ENCODE assay signal across 8 mouse cellular contexts in genomic region chr11:101646283-101646794, GRCm38 (mm10). TPM values are rescaled to one million over a fixed set of nuclear protein-coding genes. Genes with fewer than 3 reads are reported as not detected.
DNase-seq lines count a peak whose midpoint lies in the region; ATAC-seq and TF ChIP-seq lines count a peak whose summit lies in the region.
"Not testable (repeated sequence)": the region's sequence is repeated elsewhere in the genome, so short reads cannot be mapped to it uniquely, and the experiment has no call there.

No protein-coding gene starts in this region.

- 0 out of 2 replicates have a peak overlapping the region, but pooled peaks have one; percentile 63 for H3K27ac ChIP-seq in ES-Bruce4 (ENCODE audit: insufficient read depth, low read length)
- H3K27ac ChIP-seq in embryonic facial prominence, embryonic 10.5 days (replicated peaks) = peak overlapping the region; percentile 94
- peak overlapping the region; percentile 92 for H3K27ac ChIP-seq in forebrain, embryonic 14.5 days (ENCODE audit: low read depth, low read length)
- H3K27ac ChIP-seq in hindbrain, embryonic 10.5 days = peak overlapping the region; percentile 95
- H3K27ac ChIP-seq in kidney, embryonic 15.5 days = peak overlapping the region; percentile 93
- peak overlapping the region; percentile 80 for H3K27ac ChIP-seq in liver, embryonic 13.5 days
- peak overlapping the region; percentile 91 for H3K27ac ChIP-seq in midbrain, embryonic 14.5 days (replicated peaks; ENCODE audit: low read depth, low read length)
- peak overlapping the region; percentile 75; the same call in 1 of the 2 replicates for H3K27ac ChIP-seq in small intestine, adult 2 months (ENCODE audit: insufficient read depth, low read depth, low read length)

- H3K9me3 ChIP-seq in ES-Bruce4 (replicated peaks; ENCODE audit: control insufficient read depth, insufficient read depth, low read length, poor library complexity, severe bottlenecking); embryonic facial prominence, embryonic 10.5 days; forebrain, embryonic 14.5 days (replicated peaks; ENCODE audit: control insufficient read depth, low read length); hindbrain, embryonic 10.5 days; kidney, embryonic 15.5 days (replicated peaks); liver, embryonic 13.5 days (replicated peaks); midbrain, embryonic 14.5 days (ENCODE audit: control insufficient read depth, low read length): not testable (repeated sequence)

- ATAC-seq in forebrain, embryonic 14.5 days; kidney, embryonic 15.5 days (replicated peaks; ENCODE audit: low FRiP score); liver, embryonic 13.5 days (ENCODE audit: low read depth); midbrain, embryonic 14.5 days (ENCODE audit: low FRiP score, low TSS enrichment): not testable (repeated sequence)

- peak overlapping the region; percentile 62 for H3K4me3 ChIP-seq in ES-Bruce4 (ENCODE audit: low read depth, low read length)
- H3K4me3 ChIP-seq in embryonic facial prominence, embryonic 10.5 days = peak overlapping the region; percentile 47
- H3K4me3 ChIP-seq in forebrain, embryonic 14.5 days (ENCODE audit: low read depth, low read length) = peak overlapping the region; percentile 16; the same call in 1 of the 2 replicates
- peak overlapping the region; percentile 38 for H3K4me3 ChIP-seq in hindbrain, embryonic 10.5 days
- H3K4me3 ChIP-seq in kidney, embryonic 15.5 days (replicated peaks) = peak overlapping the region; percentile 38
- peak overlapping the region; percentile 41 for H3K4me3 ChIP-seq in liver, embryonic 13.5 days (replicated peaks)
- H3K4me3 ChIP-seq in midbrain, embryonic 14.5 days (replicated peaks; ENCODE audit: low read depth, low read length) = peak overlapping the region; percentile 28
- H3K4me3 ChIP-seq in small intestine, adult 2 months (ENCODE audit: low read depth, low read length) = peak overlapping the region; percentile 65

- 12% methylated on average over 16 of the region's 16 CpGs for WGBS in embryonic facial prominence, embryonic 10.5 days
- 14% methylated on average over 13 of the region's 16 CpGs for WGBS in forebrain, embryonic 14.5 days
- 11% methylated on average over 16 of the region's 16 CpGs for WGBS in hindbrain, embryonic 10.5 days
- WGBS in kidney, embryonic 15.5 days = 11% methylated on average over 16 of the region's 16 CpGs
- 13% methylated on average over 16 of the region's 16 CpGs for WGBS in liver, embryonic 13.5 days (ENCODE audit: insufficient replicate concordance)
- WGBS in midbrain, embryonic 14.5 days = 14% methylated on average over 12 of the region's 16 CpGs
- 13% methylated on average over 16 of the region's 16 CpGs for WGBS in small intestine, adult 2 months

- H3K36me3 ChIP-seq in ES-Bruce4 (ENCODE audit: control insufficient read depth, insufficient read depth, low read length, poor library complexity, severe bottlenecking); embryonic facial prominence, embryonic 10.5 days (replicated peaks); forebrain, embryonic 14.5 days (ENCODE audit: control insufficient read depth, insufficient read depth, low read length); hindbrain, embryonic 10.5 days; kidney, embryonic 15.5 days; liver, embryonic 13.5 days; midbrain, embryonic 14.5 days (ENCODE audit: control insufficient read depth, insufficient read depth, low read length); small intestine, adult 2 months (ENCODE audit: control insufficient read depth, insufficient read depth, low read length): not testable (repeated sequence)

- not testable (repeated sequence) for DNase-seq in embryonic facial prominence, embryonic 10.5 days (ENCODE audit: low spot score); forebrain, embryonic 14.5 days (ENCODE audit: low spot score); liver, embryonic 13.5 days
- peak; percentile 35 for DNase-seq in hindbrain, embryonic 10.5 days (ENCODE audit: low spot score)
- DNase-seq in midbrain, embryonic 14.5 days = peak; percentile 35

- H3K4me2 ChIP-seq in forebrain, embryonic 14.5 days (ENCODE audit: low read length) = peak overlapping the region; percentile 42
- H3K4me2 ChIP-seq in kidney, embryonic 15.5 days = peak overlapping the region; percentile 56
- peak overlapping the region; percentile 63 for H3K4me2 ChIP-seq in liver, embryonic 13.5 days
- H3K4me2 ChIP-seq in midbrain, embryonic 14.5 days (ENCODE audit: low read length) = peak overlapping the region; percentile 41

- TF ChIP-seq CTCF in ES-Bruce4 (IDR thresholded peaks at IDR 0.05; ENCODE audit: low read depth, low read length); small intestine, adult 2 months (IDR thresholded peaks at IDR 0.05; ENCODE audit: extremely low read depth, insufficient read length, insufficient replicate concordance, low read depth, low read length): not testable (repeated sequence)

- not testable (repeated sequence) for H3K4me1 ChIP-seq in ES-Bruce4 (ENCODE audit: control insufficient read depth, insufficient read depth, low read length); embryonic facial prominence, embryonic 10.5 days; forebrain, embryonic 14.5 days (ENCODE audit: control insufficient read depth, insufficient read depth, low read length); kidney, embryonic 15.5 days; midbrain, embryonic 14.5 days (ENCODE audit: control insufficient read depth, insufficient read depth, low read length); small intestine, adult 2 months (ENCODE audit: control insufficient read depth, insufficient read depth, insufficient read length, low read length)
- H3K4me1 ChIP-seq in hindbrain, embryonic 10.5 days (replicated peaks) = peaks cover 10% of the 10 kb centered on the region
- peaks cover 26% of the 10 kb centered on the region for H3K4me1 ChIP-seq in liver, embryonic 13.5 days (replicated peaks)

- not testable (repeated sequence) for TF ChIP-seq EP300 in ES-Bruce4 (IDR thresholded peaks at IDR 0.05; ENCODE audit: insufficient read depth, low read depth, low read length)

- not testable (repeated sequence) for H3K27me3 ChIP-seq in ES-Bruce4 (ENCODE audit: control insufficient read depth, insufficient read depth, low read length, poor library complexity, severe bottlenecking); embryonic facial prominence, embryonic 10.5 days (replicated peaks; ENCODE audit: low read depth, poor library complexity, severe bottlenecking); forebrain, embryonic 14.5 days (replicated peaks; ENCODE audit: control insufficient read depth, insufficient read depth, low read length); hindbrain, embryonic 10.5 days (ENCODE audit: insufficient read depth, poor library complexity, severe bottlenecking); kidney, embryonic 15.5 days; liver, embryonic 13.5 days; midbrain, embryonic 14.5 days (ENCODE audit: control insufficient read depth, insufficient read depth, low read length); small intestine, adult 2 months (ENCODE audit: control insufficient read depth, insufficient read depth, low read length)

- H3K9ac ChIP-seq in ES-Bruce4 (ENCODE audit: low read depth, poor library complexity, severe bottlenecking) = peak overlapping the region; percentile 96
- peak overlapping the region; percentile 62 for H3K9ac ChIP-seq in forebrain, embryonic 14.5 days (ENCODE audit: low read length)
- peak overlapping the region; percentile 39; the same call in 1 of the 2 replicates for H3K9ac ChIP-seq in kidney, embryonic 15.5 days
- H3K9ac ChIP-seq in liver, embryonic 13.5 days = peak overlapping the region; percentile 63
- H3K9ac ChIP-seq in midbrain, embryonic 14.5 days (replicated peaks; ENCODE audit: low read length) = peak overlapping the region; percentile 20; the same call in 1 of the 2 replicates

- TF ChIP-seq POLR2A in ES-Bruce4 (IDR thresholded peaks at IDR 0.05; ENCODE audit: insufficient read depth, low read length); small intestine, adult 2 months (IDR thresholded peaks at IDR 0.05; ENCODE audit: low read depth, low read length): not testable (repeated sequence)

RNA-seq across cellular contexts. Expression of gene Arl4d, which starts 19.0 kb away (rescaled TPM):
- 5.1 and 5.3 TPM in 2 replicates for polyA plus RNA-seq in ES-Bruce4 (2011; ENCODE audit: insufficient read depth, insufficient read length, low read depth, missing spikeins)
- 3.3 and 5.1 TPM in 2 replicates for polyA plus RNA-seq in embryonic facial prominence, embryonic 10.5 days (2016; fragmentation: Nextera tagmentation; extraction: Ambion mirVana)
- polyA plus RNA-seq in forebrain, embryonic 14.5 days (2014; fragmentation: Nextera tagmentation; extraction: Ambion mirVana) = 40.5 and 42.7 TPM in 2 replicates
- 7.9 and 9.4 TPM in 2 replicates for polyA plus RNA-seq in hindbrain, embryonic 10.5 days (2016; fragmentation: Nextera tagmentation; extraction: Ambion mirVana)
- 3.9 and 4.1 TPM in 2 replicates for polyA plus RNA-seq in kidney, embryonic 15.5 days (2015; fragmentation: Nextera tagmentation; extraction: Ambion mirVana)
- polyA plus RNA-seq in liver, embryonic 13.5 days (2015; fragmentation: Nextera tagmentation; extraction: Ambion mirVana) = 1.1 TPM in 2 replicates
- polyA plus RNA-seq in midbrain, embryonic 14.5 days (2014; fragmentation: Nextera tagmentation; extraction: Ambion mirVana) = 3.9 and 4.5 TPM in 2 replicates
- polyA plus RNA-seq in small intestine, adult 2 months (2012; rRNA removed) = 7.6 and 27.9 TPM in 2 replicates

RNA-seq across cellular contexts. Expression of gene Rdm1, which starts 19.3 kb away (rescaled TPM):
- polyA plus RNA-seq in ES-Bruce4 (2011; ENCODE audit: insufficient read depth, insufficient read length, low read depth, missing spikeins) = 57.4 and 64.0 TPM in 2 replicates
- 28.2 and 29.4 TPM in 2 replicates for polyA plus RNA-seq in embryonic facial prominence, embryonic 10.5 days (2016; fragmentation: Nextera tagmentation; extraction: Ambion mirVana)
- polyA plus RNA-seq in forebrain, embryonic 14.5 days (2014; fragmentation: Nextera tagmentation; extraction: Ambion mirVana) = 32.7 and 38.5 TPM in 2 replicates
- 34.2 and 39.4 TPM in 2 replicates for polyA plus RNA-seq in hindbrain, embryonic 10.5 days (2016; fragmentation: Nextera tagmentation; extraction: Ambion mirVana)
- polyA plus RNA-seq in kidney, embryonic 15.5 days (2015; fragmentation: Nextera tagmentation; extraction: Ambion mirVana) = 35.5 and 41.1 TPM in 2 replicates
- 8.3 and 8.6 TPM in 2 replicates for polyA plus RNA-seq in liver, embryonic 13.5 days (2015; fragmentation: Nextera tagmentation; extraction: Ambion mirVana)
- 13.2 and 14.0 TPM in 2 replicates for polyA plus RNA-seq in midbrain, embryonic 14.5 days (2014; fragmentation: Nextera tagmentation; extraction: Ambion mirVana)
- polyA plus RNA-seq in small intestine, adult 2 months (2012; rRNA removed) = 6.3 and 12.4 TPM in 2 replicates

RNA-seq across cellular contexts. Expression of gene Gm11634, which starts 47.3 kb away (rescaled TPM):
- polyA plus RNA-seq in ES-Bruce4 (2011; ENCODE audit: insufficient read depth, insufficient read length, low read depth, missing spikeins) = not detected in 2 replicates
- not detected in 2 replicates for polyA plus RNA-seq in embryonic facial prominence, embryonic 10.5 days (2016; fragmentation: Nextera tagmentation; extraction: Ambion mirVana)
- polyA plus RNA-seq in forebrain, embryonic 14.5 days (2014; fragmentation: Nextera tagmentation; extraction: Ambion mirVana) = not detected in 2 replicates
- not detected in 2 replicates for polyA plus RNA-seq in hindbrain, embryonic 10.5 days (2016; fragmentation: Nextera tagmentation; extraction: Ambion mirVana)
- polyA plus RNA-seq in kidney, embryonic 15.5 days (2015; fragmentation: Nextera tagmentation; extraction: Ambion mirVana) = not detected in 2 replicates
- polyA plus RNA-seq in liver, embryonic 13.5 days (2015; fragmentation: Nextera tagmentation; extraction: Ambion mirVana) = not detected in 2 replicates
- polyA plus RNA-seq in midbrain, embryonic 14.5 days (2014; fragmentation: Nextera tagmentation; extraction: Ambion mirVana) = not detected in 2 replicates
- not detected in 2 replicates for polyA plus RNA-seq in small intestine, adult 2 months (2012; rRNA removed)

Comparison
In these comparisons a context has a peak if more than half of its experiments do, and no peak if none do; other contexts are left out.
1. H3K9ac ChIP-seq: peak in every context shown above with its lines; median percentile 96 in ES-Bruce4; 63 in liver, embryonic 13.5 days; 62 in forebrain, embryonic 14.5 days; 39 in kidney, embryonic 15.5 days; 20 in midbrain, embryonic 14.5 days.